Mouse (Mus musculus) liver, embryonic 15.5 days (tissue): Measurements from ENCODE around the gene Btbd10. TPM values are rescaled to one million over a fixed set of nuclear protein-coding genes. Genes with fewer than 3 reads are reported as not detected.

Source experiments
- ATAC-seq: fragments of 200-750 bp; cut with Nextera tagmentation; 2 replicates; pipeline ENCODE4 v1.8.0; 2017; ENCODE audit warnings: moderate number of reproducible peaks, mild to moderate bottlenecking, moderate library complexity; ENCODE audit not compliant: insufficient read depth
- H3K27ac ChIP-seq: fragments of 300-500 bp; sonication (generic); replicated peaks from 2 replicates; pipeline ENCODE4 v1.5.1; 2015; ENCODE audit warnings: mild to moderate bottlenecking, inconsistent platforms
- H3K27me3 ChIP-seq: fragments of 300-500 bp; sonication (generic); 2 replicates; pipeline ENCODE4 v1.6.1; 2015; ENCODE audit warnings: mild to moderate bottlenecking, inconsistent platforms
- H3K36me3 ChIP-seq: fragments of 300-500 bp; sonication (generic); replicated peaks from 2 replicates; pipeline ENCODE4 v1.6.1; 2015; ENCODE audit warnings: moderate library complexity, mild to moderate bottlenecking, inconsistent platforms
- H3K4me1 ChIP-seq: fragments of 300-500 bp; sonication (generic); replicated peaks from 2 replicates; pipeline ENCODE4 v1.6.1; 2015; ENCODE audit warnings: inconsistent platforms
- H3K4me2 ChIP-seq: fragments of 300-500 bp; sonication (generic); 2 replicates; pipeline ENCODE4 v1.6.1; 2015; ENCODE audit warnings: moderate library complexity, mild to moderate bottlenecking, inconsistent platforms
- H3K4me3 ChIP-seq: fragments of 300-500 bp; sonication (generic); replicated peaks from 2 replicates; pipeline ENCODE4 v1.5.1; 2015; ENCODE audit warnings: mild to moderate bottlenecking, inconsistent platforms
- H3K9ac ChIP-seq: fragments of 300-500 bp; sonication (generic); 2 replicates; pipeline ENCODE4 v1.6.1; 2015; ENCODE audit warnings: moderate library complexity, mild to moderate bottlenecking, inconsistent platforms
- H3K9me3 ChIP-seq: fragments of 300-500 bp; sonication (generic); replicated peaks from 2 replicates; pipeline ENCODE4 v1.6.1; 2016; ENCODE audit warnings: inconsistent platforms
- WGBS: fragments of 180-500 bp; shearing (Covaris S2); methylation state at CpG from one replicate; pipeline ENCODE4 v1.1.7; 2015; ENCODE audit warnings: mixed read lengths; ENCODE audit not compliant: insufficient replicate concordance; 5-methylcytosine and 5-hydroxymethylcytosine counted together
- polyA plus RNA-seq: library from polyadenylated mRNA; unstranded; fragments of >200 nt; fragmentation: Nextera tagmentation; extraction: Ambion mirVana; gene quantifications from 2 replicates; pipeline ENCODE4 v1.2.1, GENCODE M21; 2015

Gene Btbd10
- 7.1 and 8.1 TPM in 2 replicates for polyA plus RNA-seq

GRCm38 (mm10) chr7:113368746-113369619 lies at the start of gene Btbd10:
Gene Btbd10 (minus strand): TSS chr7:113369392.
- H3K4me1 ChIP-seq = peaks cover 25% of the 10 kb centered on the region
- peak within 1 kb of the TSS; percentile 71 for H3K4me3 ChIP-seq
- peak within 1 kb of the TSS; percentile 88 for H3K9ac ChIP-seq
- WGBS = under 1% methylated on average over 64 of the region's 64 CpGs
- no peaks in the 10 kb centered on the region for H3K36me3 ChIP-seq
- H3K27ac ChIP-seq = peak within 1 kb of the TSS; percentile 91
- ATAC-seq = peak; percentile 96
- H3K4me2 ChIP-seq = peak within 1 kb of the TSS; percentile 94
- no peaks in the 10 kb centered on the region for H3K27me3 ChIP-seq
- no peaks in the 10 kb centered on the region for H3K9me3 ChIP-seq

GRCm38 (mm10) chr7:113416536-113416935 lies 47.3 kb upstream of the Btbd10 start:
- no peaks in the 10 kb centered on the region for H3K9me3 ChIP-seq
- H3K9ac ChIP-seq = no peak overlapping the region
- H3K4me3 ChIP-seq = no peak overlapping the region
- no peak for ATAC-seq
- peaks cover 8% of the 10 kb centered on the region; the same call in 1 of the 2 replicates for H3K4me1 ChIP-seq
- no peak overlapping the region for H3K27ac ChIP-seq
- H3K36me3 ChIP-seq = no peaks in the 10 kb centered on the region
- WGBS = 75% methylated on average over 1 of the region's 1 CpGs
- H3K27me3 ChIP-seq = no peaks in the 10 kb centered on the region
- H3K4me2 ChIP-seq = no peak overlapping the region

- peaks cover 8% of the 10 kb centered on the region; the same call in 1 of the 2 replicates for H3K4me1 ChIP-seq
- no peaks in the 10 kb centered on the region for H3K27me3 ChIP-seq
- no peak overlapping the region for H3K9ac ChIP-seq
- H3K9me3 ChIP-seq = no peaks in the 10 kb centered on the region
- no peak overlapping the region for H3K4me2 ChIP-seq
- H3K4me3 ChIP-seq = no peak overlapping the region
- 73% methylated on average over 3 of the region's 3 CpGs for WGBS
- H3K27ac ChIP-seq = no peak overlapping the region
- H3K36me3 ChIP-seq = no peaks in the 10 kb centered on the region
- ATAC-seq = no peak
These were observed 46.1 kb upstream of the Btbd10 start for GRCm38 (mm10) chr7:113415256-113415655.

- no peak overlapping the region for H3K9ac ChIP-seq
These were observed 39.5 kb upstream of the Btbd10 start for GRCm38 (mm10) chr7:113408712-113409111.

GRCm38 (mm10) chr7:113398083-113398482 lies 28.9 kb upstream of the Btbd10 start:
- Histone ChIP-seq H3K9ac (no peak overlapping the region), H3K4me1 (no peaks in the 10 kb centered on the region), H3K4me3 (no peak overlapping the region), H3K36me3 (no peaks in the 10 kb centered on the region), H3K4me2 (no peak overlapping the region), H3K9me3 (no peaks in the 10 kb centered on the region), H3K27ac (no peak overlapping the region), H3K27me3 (no peaks in the 10 kb centered on the region)
- ATAC-seq = no peak

More at GRCm38 (mm10) chr7:113408712-113409111, 39.5 kb upstream of the Btbd10 start:
- no peaks in the 10 kb centered on the region for H3K9me3 ChIP-seq
- H3K27me3 ChIP-seq = no peaks in the 10 kb centered on the region
- H3K27ac ChIP-seq = no peak overlapping the region
- no peaks in the 10 kb centered on the region for H3K4me1 ChIP-seq
- WGBS = 31% methylated on average over 5 of the region's 5 CpGs
- no peaks in the 10 kb centered on the region for H3K36me3 ChIP-seq
- no peak overlapping the region for H3K4me2 ChIP-seq
- ATAC-seq = no peak
- no peak overlapping the region for H3K4me3 ChIP-seq

GRCm38 (mm10) chr7:113396661-113397060 lies 27.5 kb upstream of the Btbd10 start:
- no peak overlapping the region for H3K9ac ChIP-seq
- H3K27me3 ChIP-seq = no peaks in the 10 kb centered on the region
- no peaks in the 10 kb centered on the region for H3K4me1 ChIP-seq
- no peak overlapping the region for H3K4me2 ChIP-seq
- H3K27ac ChIP-seq = no peak overlapping the region
- no peaks in the 10 kb centered on the region for H3K9me3 ChIP-seq
- H3K36me3 ChIP-seq = no peaks in the 10 kb centered on the region
- ATAC-seq = no peak
- no peak overlapping the region for H3K4me3 ChIP-seq
- 53% methylated on average over 4 of the region's 4 CpGs for WGBS

GRCm38 (mm10) chr7:113391619-113392018 lies 22.4 kb upstream of the Btbd10 start:
- WGBS = 55% methylated on average over 2 of the region's 2 CpGs
- H3K4me3 ChIP-seq = no peak overlapping the region
- H3K9me3 ChIP-seq = no peaks in the 10 kb centered on the region
- no peak overlapping the region for H3K27ac ChIP-seq
- no peaks in the 10 kb centered on the region for H3K27me3 ChIP-seq
- no peaks in the 10 kb centered on the region for H3K36me3 ChIP-seq
- ATAC-seq = no peak
- H3K4me1 ChIP-seq = no peaks in the 10 kb centered on the region
- H3K4me2 ChIP-seq = no peak overlapping the region
- H3K9ac ChIP-seq = no peak overlapping the region

GRCm38 (mm10) chr7:113388470-113388869 lies 19.3 kb upstream of the Btbd10 start, which contains the start of gene Pth:
Gene Pth (minus strand): TSS chr7:113388570.
- Histone ChIP-seq H3K27ac (no peak within 1 kb of the TSS), H3K4me1 (no peaks in the 10 kb centered on the region), H3K36me3 (no peaks in the 10 kb centered on the region), H3K9ac (no peak within 1 kb of the TSS), H3K27me3 (peaks cover 4% of the 10 kb centered on the region; the same call in 1 of the 2 replicates), H3K9me3 (no peaks in the 10 kb centered on the region), H3K4me2 (no peak within 1 kb of the TSS), H3K4me3 (no peak within 1 kb of the TSS)
- WGBS = 60% methylated on average over 2 of the region's 2 CpGs
- ATAC-seq = no peak

GRCm38 (mm10) chr7:113377875-113378658 lies 8.9 kb upstream of the Btbd10 start:
- 14% methylated on average over 7 of the region's 7 CpGs for WGBS
- ATAC-seq = peak; percentile 85
- no peak overlapping the region for H3K27ac ChIP-seq
- H3K4me2 ChIP-seq = no peak overlapping the region; the same call in 1 of the 2 replicates
- H3K4me1 ChIP-seq = 0 out of 2 replicates have a peak, but pooled peaks cover 4% of the 10 kb centered on the region
- no peaks in the 10 kb centered on the region for H3K27me3 ChIP-seq
- no peak overlapping the region for H3K4me3 ChIP-seq
- H3K36me3 ChIP-seq = no peaks in the 10 kb centered on the region
- no peak overlapping the region for H3K9ac ChIP-seq
- no peaks in the 10 kb centered on the region for H3K9me3 ChIP-seq

- H3K4me3 ChIP-seq = no peak overlapping the region
- ATAC-seq = no peak
- 61% methylated on average over 1 of the region's 1 CpGs for WGBS
These were observed 3.5 kb upstream of the Btbd10 start for GRCm38 (mm10) chr7:113372682-113373081.

More at GRCm38 (mm10) chr7:113372682-113373081, 3.5 kb upstream of the Btbd10 start:
- Histone ChIP-seq H3K27me3 (no peaks in the 10 kb centered on the region), H3K9me3 (no peaks in the 10 kb centered on the region), H3K36me3 (no peaks in the 10 kb centered on the region), H3K4me1 (peaks cover 20% of the 10 kb centered on the region), H3K4me2 (no peak overlapping the region), H3K9ac (no peak overlapping the region), H3K27ac (no peak overlapping the region)
